Mouse (Mus musculus) c-Kit-positive CD71-positive TER-119-negative erythroid progenitor cells, embryonic 14.5 days (primary cell): ENCODE data around the gene Olfr133.
"Not testable (repeated sequence)": the region's sequence is repeated elsewhere in the genome, so short reads cannot be mapped to it uniquely, and the experiment has no call there.

Experiments
- DNase-seq: peaks from one replicate; pipeline ENCODE4 v3.0.0-alpha.2; 2013; ENCODE audit warnings: low read depth

Olfr133 gene

DNA sequence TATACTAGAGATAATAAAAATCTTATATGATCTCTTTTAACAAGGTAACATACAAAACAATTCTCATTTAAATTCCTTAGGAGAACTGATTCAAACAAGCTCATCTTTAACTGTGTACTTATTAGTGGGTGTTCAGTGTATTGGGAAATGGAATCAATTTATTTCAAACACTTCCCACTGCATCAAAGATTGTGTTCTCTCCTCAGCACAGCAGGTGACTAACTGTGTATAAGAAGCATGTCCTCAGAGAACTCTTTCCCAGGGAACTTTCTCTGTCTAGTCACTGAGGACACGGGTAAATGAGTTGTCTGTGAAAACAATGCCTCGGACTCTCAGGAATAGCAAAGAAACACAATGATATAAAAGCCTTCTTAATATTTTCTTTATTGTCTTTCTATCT, at the start of gene Olfr133:
Olfr133 (plus strand) TSS at position 301 of the 400 bp plus-strand sequence.
- no peak for DNase-seq

GRCm38 (mm10) chr17:38124199-38124598, 20.9 kb upstream of the Olfr133 start:
- not testable (repeated sequence) for DNase-seq

GRCm38 (mm10) chr17:38125371-38125770, 19.7 kb upstream of the Olfr133 start:
- DNase-seq: not testable (repeated sequence)

DNA sequence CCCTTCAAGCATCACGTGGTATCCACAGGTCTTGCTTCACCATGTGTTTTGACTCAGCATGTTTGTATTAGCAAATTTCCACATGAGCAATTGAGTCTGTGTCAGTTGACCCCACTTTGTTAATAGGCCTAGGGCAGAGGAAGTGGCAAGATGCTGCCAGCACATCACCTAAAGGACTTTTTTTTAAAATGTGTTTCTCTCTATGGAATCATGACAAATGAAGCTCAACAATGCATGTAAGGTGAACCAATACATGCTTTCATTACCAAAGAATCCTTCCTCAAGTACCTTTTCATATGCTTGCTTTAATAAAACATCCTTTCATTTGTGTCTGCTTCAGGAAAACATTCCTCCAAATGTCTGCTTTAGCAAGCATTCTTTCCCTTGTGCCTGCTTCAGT, 10.7 kb upstream of the Olfr133 start, which contains the start of gene Olfr132:
Olfr132 (minus strand) TSS at position 101 of the 400 bp plus-strand sequence.
- no peak for DNase-seq

DNA sequence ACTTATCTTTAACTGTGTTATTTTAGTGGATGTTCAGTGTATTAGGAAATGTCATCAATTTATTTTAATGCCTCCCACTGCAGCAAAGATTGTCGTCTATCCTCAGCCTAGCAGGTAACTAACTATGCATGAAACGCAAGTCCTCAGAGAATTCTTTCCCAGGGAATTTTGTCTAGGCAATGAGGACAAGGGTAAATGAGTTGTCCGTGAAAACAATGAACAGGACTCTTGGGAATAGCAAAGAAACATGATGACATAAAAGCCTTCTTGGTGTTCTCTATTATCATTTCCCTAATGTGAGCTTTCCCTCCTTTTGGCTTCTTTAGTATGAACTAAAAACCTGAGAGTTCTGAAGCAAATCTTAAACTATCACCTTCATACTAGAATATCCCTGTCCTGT, 26.0 kb downstream of the Olfr133 start, which contains the start of gene Olfr134:
Olfr134 (plus strand) TSS at position 301 of the 400 bp plus-strand sequence.
- no peak for DNase-seq
